Mouse (Mus musculus): ENCODE results near the gene Lgals8.

DNA sequence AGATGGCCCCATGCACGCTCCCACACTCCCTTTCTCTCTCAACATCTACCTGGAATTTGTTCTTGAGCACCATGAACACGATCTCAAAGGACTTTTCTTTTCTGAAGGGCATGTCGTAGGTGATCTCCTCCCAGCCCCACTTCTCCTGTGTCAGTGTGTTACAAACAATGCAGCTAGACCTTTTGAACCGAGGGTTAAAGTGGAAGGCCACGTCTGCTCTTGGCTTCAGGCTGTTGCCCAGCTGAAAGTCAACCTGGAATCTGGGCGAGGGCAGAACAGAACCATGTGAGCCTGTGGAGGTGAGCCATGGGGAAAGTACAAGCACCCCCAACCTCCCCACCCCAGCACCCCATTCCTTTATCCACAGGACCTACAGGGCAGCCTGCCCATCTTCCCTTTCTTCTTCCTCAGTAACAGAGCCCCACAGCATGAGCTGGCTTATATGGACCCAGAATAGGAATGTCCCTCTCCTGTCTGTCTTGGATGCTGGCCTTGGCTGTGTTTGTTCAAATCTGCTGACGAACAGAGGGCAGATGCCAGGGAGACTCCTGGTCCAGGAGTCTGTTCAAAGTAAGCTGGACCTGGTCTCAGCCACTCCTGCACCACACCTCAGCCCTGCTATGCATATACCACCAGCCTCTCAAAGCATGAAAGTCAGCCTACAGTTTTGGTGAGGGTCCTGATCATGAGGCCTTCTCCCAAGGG is 9.9 kb downstream of the Lgals8 start:
- TF ChIP-seq CTCF (IDR thresholded peaks at IDR 0.05) (no peak), EP300 (IDR thresholded peaks at IDR 0.05) (no peak)

All from lung, postnatal 0 days (tissue).